Mouse (Mus musculus): ENCODE measurements around the gene Chst3. TPM values are rescaled to one million over a fixed set of nuclear protein-coding genes. Genes with fewer than 3 reads are reported as not detected.
A peak's percentile ranks its signal among the peaks of the same experiment; 100 is the strongest.
"Not testable (repeated sequence)": the region's sequence is repeated elsewhere in the genome, so short reads cannot be mapped to it uniquely, and the experiment has no call there.

Gene Chst3
- total RNA-seq, 2 experiments from 2014 or later, result 1.6 to 1.8 TPM

GRCm38 (mm10) chr10:60171368-60171767 is 47.7 kb downstream of the Chst3 start:
- intact Hi-C loops (cut with DNase I), result no loop called here
- no peak for DNase-seq (ENCODE audit: extremely low spot score in 1 of 2, low spot score in 2 of 2)

DNA sequence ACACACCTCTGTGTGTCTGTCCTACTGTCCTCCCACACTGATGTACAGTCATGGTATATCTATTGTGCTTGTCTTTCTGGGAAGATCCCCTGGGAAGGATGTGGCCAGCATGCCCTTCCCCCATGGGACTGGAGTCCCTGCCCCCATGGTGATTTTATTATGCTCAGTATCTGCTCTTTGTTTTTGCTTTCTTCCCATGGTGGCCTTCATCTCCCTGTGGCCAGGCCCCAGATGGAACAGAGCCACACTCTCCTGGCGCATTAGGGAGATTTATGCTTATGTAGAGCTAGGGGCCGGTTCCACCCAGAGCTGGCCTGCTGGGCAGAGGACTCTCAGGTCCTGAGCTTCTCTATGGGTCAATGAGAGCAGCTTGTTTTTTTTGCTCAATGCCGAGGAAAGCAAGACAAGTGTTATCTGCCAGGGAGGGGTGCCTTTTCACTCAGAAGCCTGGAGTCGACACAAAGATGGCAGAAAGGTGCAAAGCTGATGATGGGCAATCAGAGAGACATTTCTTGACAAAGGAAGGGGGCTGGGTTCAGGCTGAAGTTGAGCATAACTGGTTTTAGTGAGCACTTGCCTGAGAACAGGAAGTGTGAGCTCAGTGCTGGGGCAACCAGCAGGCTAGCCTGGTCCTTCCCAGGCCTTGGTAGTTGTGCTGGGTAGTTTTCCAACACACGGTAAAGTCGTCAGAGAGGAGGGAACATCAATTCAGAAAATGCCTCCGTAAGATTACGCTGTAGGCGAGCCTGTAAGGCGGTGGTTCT is 48.6 kb downstream of the Chst3 start:
- no peak for DNase-seq (ENCODE audit: extremely low spot score in 1 of 2, low spot score in 2 of 2)
- intact Hi-C loops (cut with DNase I), result no loop called here

DNA sequence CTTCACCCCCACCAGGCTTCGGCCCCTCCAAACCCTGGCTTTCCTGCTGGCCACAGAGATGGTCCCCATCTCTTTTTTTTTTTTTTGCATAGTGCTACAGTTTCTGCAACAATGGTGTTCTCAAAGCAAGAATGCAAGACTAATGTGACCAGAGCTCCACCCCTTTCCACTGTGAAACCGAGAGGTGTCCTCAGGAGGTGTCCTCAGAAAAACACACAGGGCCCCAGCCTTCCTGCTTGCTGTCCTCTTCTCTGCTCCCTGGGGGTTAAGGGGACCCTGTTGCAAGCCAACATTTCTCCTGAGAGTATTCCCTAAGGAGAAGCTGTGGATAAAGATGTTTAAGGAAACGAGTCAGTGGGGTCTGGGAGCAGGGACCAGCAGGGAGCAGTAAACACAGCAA is 50.1 kb downstream of the Chst3 start:
- no peak for DNase-seq (ENCODE audit: extremely low spot score in 1 of 2, low spot score in 2 of 2)
- intact Hi-C loops (cut with DNase I), result no loop called here

DNA sequence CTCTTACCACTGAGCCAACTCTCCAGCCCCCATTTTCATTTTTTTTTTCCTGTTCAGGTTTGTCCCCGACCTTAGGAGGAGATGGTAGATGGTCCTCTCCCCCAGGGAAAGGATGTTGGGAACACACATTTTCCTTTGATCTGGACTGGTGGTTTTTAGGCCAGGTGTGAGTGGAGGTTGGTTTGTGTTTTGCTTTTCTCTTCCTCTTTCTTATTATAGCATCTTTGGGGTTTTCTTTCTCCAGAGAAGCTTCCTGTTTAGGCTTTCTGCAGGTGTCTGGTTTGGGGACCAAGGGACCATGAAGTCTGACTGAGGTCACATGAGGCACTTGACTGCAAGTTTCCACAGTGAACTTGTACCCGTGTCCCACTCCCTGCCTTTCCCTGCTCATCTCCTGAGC is 50.8 kb downstream of the Chst3 start:
- DNase-seq (ENCODE audit: extremely low spot score in 1 of 2, low spot score in 2 of 2), result no peak
- intact Hi-C loops (cut with DNase I), result no loop called here

GRCm38 (mm10) chr10:60166068-60166467 is 53.0 kb downstream of the Chst3 start:
- intact Hi-C loops (cut with DNase I), result no loop called here
- no peak for DNase-seq (ENCODE audit: extremely low spot score in 1 of 2, low spot score in 2 of 2)

DNA sequence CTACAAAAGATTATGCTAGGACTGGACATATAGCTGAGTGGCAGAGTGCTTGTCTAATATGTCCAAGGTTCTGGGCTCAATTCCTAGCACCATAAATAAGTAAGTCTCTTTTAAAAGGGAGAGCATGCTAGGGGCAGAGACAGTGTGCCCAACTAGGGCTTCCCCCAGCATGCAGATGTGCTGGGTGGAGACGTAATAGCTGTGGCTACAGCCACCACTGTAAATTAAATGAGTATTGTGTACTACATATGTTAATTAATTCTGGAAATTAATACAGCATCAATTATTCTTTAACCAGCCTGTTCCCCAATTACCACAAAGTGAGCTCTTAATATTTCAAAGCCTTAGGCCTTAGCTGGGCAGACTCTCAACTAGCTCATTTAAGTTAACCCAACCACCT is 54.2 kb downstream of the Chst3 start:
- intact Hi-C loops (cut with DNase I), result no loop called here
- DNase-seq (ENCODE audit: extremely low spot score in 1 of 2, low spot score in 2 of 2), result no peak

- intact Hi-C loops (cut with DNase I), result no loop called here
- DNase-seq (ENCODE audit: extremely low spot score in 1 of 2, low spot score in 2 of 2), result no peak
Measured at GRCm38 (mm10) chr10:60162973-60163255, 56.1 kb downstream of the Chst3 start.

GRCm38 (mm10) chr10:60162184-60162972 is 56.7 kb downstream of the Chst3 start:
- DNase-seq (ENCODE audit: extremely low spot score in 1 of 2, low spot score in 2 of 2); intact Hi-C loops (cut with DNase I): not testable (repeated sequence)

DNA sequence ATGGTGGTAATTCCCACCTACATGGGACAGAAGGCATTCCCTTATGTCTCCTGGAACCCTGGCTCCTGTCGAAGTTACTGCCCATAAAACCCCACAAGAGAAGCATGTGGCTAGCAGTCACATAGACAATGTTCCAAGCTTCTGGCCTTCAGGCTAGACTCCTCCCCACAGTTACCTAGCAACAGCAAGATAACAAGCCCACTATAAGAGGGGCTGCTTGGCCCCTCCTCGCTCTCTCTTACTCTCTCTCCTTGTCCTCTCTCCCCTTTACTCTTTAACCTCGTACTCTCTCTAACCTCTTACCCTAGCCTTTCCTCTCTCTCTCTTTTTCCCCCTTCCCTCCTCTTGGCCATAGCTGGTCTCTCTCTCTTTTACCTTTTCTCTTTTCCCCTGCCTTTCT is 57.7 kb downstream of the Chst3 start:
- intact Hi-C loops (cut with DNase I); DNase-seq (ENCODE audit: extremely low spot score in 1 of 2, low spot score in 2 of 2): not testable (repeated sequence)

GRCm38 (mm10) chr10:60158144-60158543 is 60.9 kb downstream of the Chst3 start:
- DNase-seq (ENCODE audit: extremely low spot score in 1 of 2, low spot score in 2 of 2), result no peak
- intact Hi-C loops (cut with DNase I), result no loop called here

- intact Hi-C loops (cut with DNase I), result no loop called here
- DNase-seq (ENCODE audit: extremely low spot score in 1 of 2, low spot score in 2 of 2), result no peak
Measured at GRCm38 (mm10) chr10:60156016-60156415, 63.0 kb downstream of the Chst3 start.

- intact Hi-C loops (cut with DNase I), result loop anchor here (5.0 kb wide), 1 partner anchor 41 kb away; no protein-coding TSS in a partner anchor
Measured at GRCm38 (mm10) chr10:60151107-60151663, 67.9 kb downstream of the Chst3 start.

GRCm38 (mm10) chr10:60148087-60148486 is 71.0 kb downstream of the Chst3 start:
- DNase-seq (ENCODE audit: extremely low spot score in 1 of 2, low spot score in 2 of 2), result peak in 1 of 2 experiments; percentile 76
- intact Hi-C loops (cut with DNase I), result loop anchor here (2.0 to 10.0 kb wide), 2 partner anchors 97 to 607 kb away; partner anchors contain the start of gene Slc29a3

More at GRCm38 (mm10) chr10:60151107-60151663, 67.9 kb downstream of the Chst3 start:
- DNase-seq (ENCODE audit: extremely low spot score in 1 of 2, low spot score in 2 of 2), result no peak

DNA sequence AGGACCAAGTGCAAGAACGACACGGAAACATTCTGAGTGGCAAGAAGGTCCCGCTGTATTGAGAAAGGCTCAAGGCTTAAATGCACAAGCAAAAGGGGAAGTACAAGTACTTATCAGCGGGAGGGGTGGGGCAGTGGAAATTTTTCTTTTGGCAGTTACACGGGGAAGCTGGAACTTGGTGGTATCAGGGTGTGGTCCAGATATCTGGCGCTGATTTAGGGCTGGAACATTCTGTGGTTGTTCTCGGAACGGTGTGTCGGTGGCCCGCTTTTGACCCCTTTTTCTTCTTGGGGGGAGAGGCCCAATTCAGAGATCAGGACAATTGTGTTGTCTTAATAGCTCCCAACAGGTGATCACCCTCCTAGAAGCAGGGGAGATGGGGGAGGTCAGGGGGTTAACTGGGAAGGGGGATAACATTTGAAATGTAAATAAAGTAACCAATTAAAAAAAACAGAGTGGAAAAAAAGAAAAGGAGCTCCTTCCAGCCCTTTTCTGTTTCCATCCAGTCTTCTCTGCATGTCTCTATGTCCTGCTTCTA is 71.5 kb downstream of the Chst3 start:
- intact Hi-C loops (cut with DNase I), result loop anchor here (2.0 to 10.0 kb wide), 2 partner anchors 97 to 607 kb away; partner anchors contain the start of gene Slc29a3
- not testable (repeated sequence) for DNase-seq (ENCODE audit: extremely low spot score in 1 of 2, low spot score in 2 of 2)

DNA sequence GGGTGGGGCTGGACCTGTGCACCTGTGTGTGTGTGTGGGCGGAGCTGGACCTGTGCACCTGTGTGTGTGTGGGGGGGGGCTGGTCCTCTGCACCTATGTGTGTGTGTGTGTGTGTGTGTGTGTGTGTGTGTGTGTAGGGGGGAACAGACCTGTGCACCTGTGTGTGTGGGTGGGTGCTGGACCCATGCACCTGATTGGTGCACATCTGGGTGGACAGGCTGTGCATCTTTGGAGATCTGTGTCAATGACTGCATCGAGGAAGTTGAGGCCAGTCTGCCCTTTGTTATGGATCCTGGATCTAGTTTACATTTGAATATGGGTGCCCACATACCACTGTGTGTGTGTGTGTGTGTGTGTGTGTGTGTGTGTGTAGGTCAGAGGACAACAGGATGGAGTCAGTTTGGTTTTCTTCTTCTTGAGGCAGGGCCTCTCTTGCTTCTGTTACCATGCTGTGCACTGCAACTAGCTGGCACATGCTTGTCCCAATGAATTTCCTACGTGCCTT is 77.4 kb downstream of the Chst3 start:
- intact Hi-C loops (cut with DNase I), result loop anchor here (10.0 kb wide), 1 partner anchor 613 kb away; the partner anchor contains the start of gene Slc29a3
- DNase-seq (ENCODE audit: extremely low spot score in 1 of 2, low spot score in 2 of 2), result no peak

DNA sequence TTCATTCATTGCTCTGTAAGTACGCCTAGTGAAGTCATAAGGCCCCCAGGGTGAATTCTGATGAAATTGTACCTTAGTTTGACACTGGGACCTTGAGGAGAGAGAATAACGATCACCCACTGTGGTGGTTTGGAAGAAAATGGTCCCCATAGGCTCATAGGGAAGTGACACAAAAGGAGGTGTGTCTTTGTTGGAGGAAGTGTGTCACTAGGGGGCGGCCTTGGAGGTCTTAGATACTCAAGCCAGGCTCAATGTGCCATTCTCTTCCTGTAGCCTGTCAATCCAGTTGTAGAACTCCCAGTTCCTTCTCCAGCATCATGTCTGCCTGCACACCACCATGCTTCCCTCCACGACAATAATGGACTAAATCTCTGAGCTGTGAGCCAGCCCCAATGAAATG is 78.3 kb downstream of the Chst3 start:
- intact Hi-C loops (cut with DNase I), result loop anchor here (10.0 kb wide), 1 partner anchor 614 kb away; the partner anchor contains the start of gene Slc29a3
- no peak for DNase-seq (ENCODE audit: extremely low spot score in 1 of 2, low spot score in 2 of 2)

- intact Hi-C loops (cut with DNase I), result no loop called here
- DNase-seq (ENCODE audit: extremely low spot score in 1 of 2, low spot score in 2 of 2), result no peak
Measured at GRCm38 (mm10) chr10:60138680-60139079, 80.4 kb downstream of the Chst3 start.

GRCm38 (mm10) chr10:60136935-60137334 is 82.1 kb downstream of the Chst3 start:
- intact Hi-C loops (cut with DNase I), result no loop called here
- no peak for DNase-seq (ENCODE audit: extremely low spot score in 1 of 2, low spot score in 2 of 2)

DNA sequence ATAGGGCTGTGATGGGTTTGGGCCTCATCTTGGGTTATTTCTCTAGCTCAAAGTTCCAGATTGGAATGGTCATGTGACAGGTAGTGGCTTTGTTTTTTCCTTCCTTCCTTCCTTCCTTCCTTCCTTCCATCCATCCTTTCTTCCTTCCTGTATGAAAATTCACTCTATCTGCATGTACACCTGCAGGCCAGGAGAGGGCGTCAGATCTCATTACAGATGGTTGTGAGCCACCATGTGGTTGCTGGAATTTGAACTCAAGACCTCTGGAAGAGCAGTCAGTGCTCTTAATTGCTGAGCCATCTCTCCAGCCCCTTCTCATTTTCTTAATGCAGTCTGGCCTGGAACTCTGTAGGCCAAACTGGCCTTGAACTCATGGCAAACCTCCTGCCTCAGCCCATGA is 83.0 kb downstream of the Chst3 start:
- intact Hi-C loops (cut with DNase I); DNase-seq (ENCODE audit: extremely low spot score in 1 of 2, low spot score in 2 of 2): not testable (repeated sequence)

Measured in left cerebral cortex, postnatal 10 days (tissue).